Mouse (Mus musculus) CD4-positive naive resting alpha-beta T cell, adult 57 days (primary cell): Measurements from ENCODE around the gene Id3. TPM values are rescaled to one million over a fixed set of nuclear protein-coding genes. Genes with fewer than 3 reads are reported as not detected.

ENCODE experiments used
- total RNA-seq: library from RNA; stranded (reverse); gene quantifications from one replicate; pipeline ENCODE4 v1.2.4, GENCODE M21; 2023

Gene Id3
- 31.0 TPM for total RNA-seq

GRCm38 (mm10) chr4:136143193-136143976 is at the start of gene Id3:
Gene Id3, plus strand, starts transcription at chr4:136143497.

GRCm38 (mm10) chr4:136172011-136172541 is 28.8 kb downstream of the Id3 start, which contains the start of gene E2f2:
Gene E2f2, plus strand, starts transcription at chr4:136172394.

Other genes with a start within 250 kb of the Id3 start
- gene Cnr2, start 248.1 kb upstream of the Id3 start, total RNA-seq: 13.4 TPM
- gene Fuca1, start 222.8 kb upstream of the Id3 start, total RNA-seq: 53.5 TPM
- 24.9 TPM for gene Hmgcl, start 197.0 kb upstream of the Id3 start, total RNA-seq
- 6.6 TPM for gene Gale, start 179.8 kb upstream of the Id3 start, total RNA-seq
- gene Lypla2, start 170.9 kb upstream of the Id3 start, total RNA-seq: 105 TPM
- 40.4 TPM for gene Pithd1, start 156.2 kb upstream of the Id3 start, total RNA-seq
- gene Eloa, start 121.7 kb upstream of the Id3 start, total RNA-seq: 38.8 TPM
- 1,119 TPM for gene Rpl11, start 90.1 kb upstream of the Id3 start, total RNA-seq
- 10.1 TPM for gene E2f2, start 28.9 kb downstream of the Id3 start, total RNA-seq
- gene Asap3, start 62.9 kb downstream of the Id3 start, total RNA-seq: 0.21 TPM
- gene Tcea3, start 104.2 kb downstream of the Id3 start, total RNA-seq: 0.62 TPM
- 10.2 TPM for gene Zfp46, start 141.2 kb downstream of the Id3 start, total RNA-seq
- 122 TPM for gene Hnrnpr, start 167.4 kb downstream of the Id3 start, total RNA-seq